8 mouse cellular contexts compared by ENCODE assay signal in genomic region chr1:41652646-41653427, GRCm38 (mm10).
DNase-seq lines count a peak whose midpoint lies in the region; ATAC-seq lines count a peak whose summit lies in the region.

No protein-coding gene starts in this region.

- peak; percentile 84 for DNase-seq in adipocyte (ENCODE audit: low spot score)
- DNase-seq in cerebellum, adult 8-10 months: peak; percentile 23
- peak; percentile 88 for DNase-seq in heart, postnatal 4 days
- peak; percentile 9 to 25 for DNase-seq in left cerebral cortex, adult 8-10 months (ENCODE audit: low spot score in 2 of 2)
- DNase-seq in testis, postnatal 14 days (ENCODE audit: low spot score): peak; percentile 8

- H3K27ac ChIP-seq in midbrain, embryonic 15.5 days: peak overlapping the region; percentile 23

- H3K4me2 ChIP-seq in midbrain, embryonic 15.5 days: peak overlapping the region; percentile 20

- peak; percentile 50; the same call in 1 of the 2 replicates for ATAC-seq in frontal cortex, adult (ENCODE audit: low TSS enrichment)
- peak; percentile 91 for ATAC-seq in midbrain, embryonic 15.5 days (replicated peaks)
- ATAC-seq in megakaryocyte progenitor cell, adult 5-6 weeks (replicated peaks; ENCODE audit: poor library complexity): no peak

- no peaks in the 10 kb centered on the region for H3K9me3 ChIP-seq in midbrain, embryonic 15.5 days

- no peak overlapping the region for H3K4me3 ChIP-seq in midbrain, embryonic 15.5 days

- H3K36me3 ChIP-seq in midbrain, embryonic 15.5 days (replicated peaks): no peaks in the 10 kb centered on the region

- 34% methylated on average over 8 of the region's 8 CpGs for WGBS in midbrain, embryonic 15.5 days

- H3K27me3 ChIP-seq in midbrain, embryonic 15.5 days (replicated peaks): no peaks in the 10 kb centered on the region

- peaks cover 16% of the 10 kb centered on the region for H3K4me1 ChIP-seq in midbrain, embryonic 15.5 days

- no peak overlapping the region for H3K9ac ChIP-seq in midbrain, embryonic 15.5 days

Comparison
In these comparisons a context has a peak if more than half of its experiments do, and no peak if none do; other contexts are left out.
1. DNase-seq: peak in every context shown above with its lines; median percentile 88 in heart, postnatal 4 days; 84 in adipocyte; 23 in cerebellum, adult 8-10 months; 17 in left cerebral cortex, adult 8-10 months; 8 in testis, postnatal 14 days.